Mouse (Mus musculus): ENCODE measurements around the gene Cebpzos. TPM values are rescaled to one million over a fixed set of nuclear protein-coding genes. Genes with fewer than 3 reads are reported as not detected.

Cebpzos gene
- total RNA-seq (2021) = 10 to 100 TPM; 27.7 to 33.4 TPM
- long read RNA-seq, transcript Cebpzos-201 (5 exons, 753 nt) = minor isoform, 14 of 60 reads
- long read RNA-seq, transcript Cebpzos-202 (5 exons, 602 nt) = major isoform, 28 of 60 reads
- long read RNA-seq, partial matches to known transcripts = 17 of 60 reads
- long read RNA-seq, other reads (novel, unspliced or antisense) = 1 of 60 reads

DNA sequence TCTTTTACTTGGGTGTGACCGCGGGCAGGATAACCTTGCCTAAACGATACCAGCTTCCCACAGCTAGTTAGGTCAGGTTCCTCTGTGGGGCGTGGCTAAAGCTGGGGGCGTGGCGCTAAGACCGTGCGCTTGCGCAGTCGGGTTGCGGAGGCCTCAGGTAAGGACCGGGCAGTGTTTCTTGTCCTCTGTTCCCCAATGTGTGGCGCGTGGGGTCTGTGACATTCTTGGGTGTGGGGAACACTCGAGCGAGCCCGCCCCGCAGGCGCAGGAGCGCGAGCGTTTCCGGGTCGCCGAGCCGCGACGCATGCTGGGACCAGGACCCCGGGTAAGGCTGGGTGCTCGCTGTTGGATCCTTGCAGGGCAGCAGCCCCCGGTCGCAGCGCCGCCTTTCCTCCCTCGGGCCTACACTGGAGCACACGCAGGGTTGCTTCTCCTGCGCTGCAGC lies at the start of gene Cebpzos:
Cebpzos (plus strand) TSS at position 132 of the 445 bp plus-strand sequence.
- DNase-seq (ENCODE audit: low spot score in 2 of 2) = peak; percentile 83 to 86

DNA sequence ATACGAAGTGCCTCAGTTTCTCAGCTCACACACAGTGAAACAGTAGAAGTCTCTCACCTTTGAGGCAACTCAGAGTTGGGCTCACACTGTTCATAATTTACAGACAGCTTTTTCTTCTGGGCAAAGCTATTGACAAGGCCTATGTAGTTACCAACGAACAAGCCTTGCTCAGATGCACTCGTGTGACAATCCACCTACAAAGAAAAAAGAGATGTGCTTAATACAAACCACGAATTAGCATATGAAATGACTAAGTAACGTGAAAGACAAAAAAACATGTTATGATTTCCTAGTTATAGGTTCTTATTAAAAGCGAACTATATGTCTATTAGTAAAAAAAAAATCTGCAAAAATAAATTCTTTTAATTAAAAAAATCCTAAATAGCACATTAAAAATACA lies 42.4 kb upstream of the Cebpzos start:
- DNase-seq (ENCODE audit: low spot score in 2 of 2) = no peak

DNA sequence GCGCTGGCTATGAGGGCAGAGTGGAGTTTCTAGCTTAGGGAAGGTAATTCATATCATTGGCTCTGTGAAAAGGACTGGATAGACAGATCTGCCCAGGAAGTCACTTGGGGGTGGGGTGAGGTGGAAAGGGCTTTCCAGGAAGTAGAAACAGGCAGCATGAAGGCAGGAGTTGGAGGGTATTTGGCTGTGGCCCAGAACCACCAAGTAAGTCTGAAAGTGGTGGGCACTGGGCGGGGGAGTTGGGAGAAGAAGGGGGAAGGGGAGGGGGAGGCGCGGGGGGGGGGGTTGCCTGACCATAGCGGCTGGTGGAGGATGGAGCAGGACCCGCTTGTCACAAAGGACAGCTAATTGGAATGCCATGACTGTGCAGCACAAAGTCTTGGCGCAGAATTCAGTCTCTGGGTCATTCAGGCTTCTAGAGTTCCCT lies 34.4 kb upstream of the Cebpzos start:
- no peak for DNase-seq (ENCODE audit: low spot score in 2 of 2)

DNA sequence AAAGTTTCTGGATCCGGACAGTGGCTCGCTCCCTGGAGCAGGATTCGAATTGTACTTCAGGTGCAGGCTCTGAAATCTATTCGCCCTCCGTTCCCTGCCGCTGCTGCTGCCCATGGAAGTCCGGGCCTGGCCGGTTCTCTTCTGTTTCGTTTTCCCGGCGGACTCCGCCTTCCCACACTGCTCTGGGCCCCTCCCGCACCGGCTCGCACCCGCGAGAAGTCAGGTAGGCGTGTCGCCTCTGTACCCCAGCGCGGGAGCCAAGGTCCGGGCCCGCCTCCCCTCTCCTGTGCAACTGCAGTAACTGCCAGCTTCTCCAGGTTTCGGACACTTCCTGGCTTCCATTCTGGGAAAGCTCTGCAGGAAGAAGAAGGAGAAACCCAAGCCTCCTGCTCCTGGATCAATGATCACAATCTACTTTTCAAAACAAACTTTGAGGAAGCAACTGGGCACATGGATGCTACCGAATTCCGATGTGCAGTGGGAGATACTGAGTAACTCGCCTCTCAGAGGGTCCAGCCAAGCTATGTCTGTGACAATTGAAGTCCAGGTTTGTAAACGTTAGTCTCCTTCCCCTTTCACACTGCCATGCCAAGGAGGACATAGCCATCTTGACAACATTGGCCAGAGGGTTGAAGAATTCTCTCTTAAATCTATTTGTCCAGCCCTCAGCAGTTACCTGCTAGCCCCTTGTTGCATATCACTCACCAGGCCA lies 33.7 kb upstream of the Cebpzos start, which contains the start of gene Eif2ak2:
Eif2ak2 (minus strand) TSS at position 173 of the 712 bp plus-strand sequence.
- DNase-seq (ENCODE audit: low spot score in 2 of 2) = peak; percentile 57 to 65

DNA sequence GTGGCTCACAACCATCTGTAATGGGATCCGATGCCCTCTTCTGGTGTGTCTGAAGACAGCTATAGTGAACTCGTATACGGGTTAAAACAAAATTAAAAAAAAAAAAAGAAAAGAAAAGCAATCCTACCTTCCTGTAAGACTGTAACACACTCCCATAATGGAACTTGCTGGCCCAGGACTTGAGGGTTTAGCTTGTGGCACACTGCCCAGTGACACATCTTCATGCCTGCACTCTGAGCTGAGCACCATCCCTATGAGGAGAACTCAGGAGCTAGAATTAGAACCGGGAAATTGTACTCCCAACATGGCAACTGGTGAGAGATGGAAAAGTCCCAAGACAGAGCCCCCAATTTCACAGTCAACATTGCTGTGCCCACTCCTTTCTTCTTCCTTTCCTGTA lies 33.0 kb upstream of the Cebpzos start:
- DNase-seq (ENCODE audit: low spot score in 2 of 2) = no peak

DNA sequence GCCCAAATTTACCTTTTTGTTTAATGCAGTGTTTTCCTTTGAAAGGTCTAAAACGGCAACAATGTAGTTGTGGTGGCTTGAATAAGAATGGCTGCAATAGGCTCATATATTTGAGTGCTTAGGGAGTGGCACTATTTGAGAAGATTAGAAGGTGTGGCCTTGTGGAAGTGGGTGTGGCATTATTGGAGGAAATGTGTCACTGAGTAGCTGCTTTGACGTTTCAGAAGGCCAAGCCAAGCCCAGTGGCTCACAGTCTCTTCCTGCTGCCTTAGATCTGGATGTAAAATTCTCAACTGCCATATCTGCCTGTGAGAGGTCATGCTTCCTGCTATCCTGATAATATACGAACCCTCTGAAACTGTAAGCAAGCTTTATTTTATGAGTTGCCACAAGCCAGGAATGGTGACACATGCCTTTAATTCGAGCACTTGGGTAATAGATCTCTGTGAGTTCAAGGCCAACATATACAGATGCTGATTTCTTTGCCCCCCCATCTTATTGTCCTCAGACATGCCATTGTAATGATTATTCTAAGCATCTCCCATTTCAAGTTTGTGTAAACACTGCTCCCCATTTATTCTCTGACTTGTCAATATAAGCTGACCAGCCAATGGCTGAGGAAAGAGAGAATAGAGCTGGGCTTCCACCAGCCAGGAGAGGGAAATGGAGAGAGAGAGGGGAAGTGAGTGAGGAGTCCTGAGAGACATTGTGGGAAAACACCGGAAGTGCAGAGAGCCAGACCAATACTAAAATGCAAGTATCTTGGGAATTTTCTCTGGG lies 30.8 kb upstream of the Cebpzos start:
- no peak for DNase-seq (ENCODE audit: low spot score in 2 of 2)

DNA sequence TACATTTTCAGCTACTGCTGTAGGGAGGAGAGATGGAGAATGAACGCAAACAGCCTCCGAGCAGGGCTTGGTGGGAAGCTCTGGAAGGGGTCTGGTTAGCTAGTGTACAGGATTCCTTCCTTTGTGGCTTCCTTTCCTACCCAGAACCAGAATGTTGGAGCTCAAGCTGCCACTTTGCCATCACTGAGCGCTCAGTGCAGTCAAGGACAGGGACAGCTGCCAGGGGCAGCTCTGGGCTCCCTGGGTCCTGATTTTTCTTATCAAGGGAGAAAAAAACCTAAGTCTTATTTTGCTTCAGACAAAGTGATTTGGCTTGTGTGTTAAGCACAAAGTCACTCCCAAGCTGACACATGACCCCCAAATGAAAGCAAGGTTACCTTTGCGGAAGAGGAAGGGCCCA lies 27.7 kb upstream of the Cebpzos start:
- DNase-seq (ENCODE audit: low spot score in 2 of 2) = no peak

DNA sequence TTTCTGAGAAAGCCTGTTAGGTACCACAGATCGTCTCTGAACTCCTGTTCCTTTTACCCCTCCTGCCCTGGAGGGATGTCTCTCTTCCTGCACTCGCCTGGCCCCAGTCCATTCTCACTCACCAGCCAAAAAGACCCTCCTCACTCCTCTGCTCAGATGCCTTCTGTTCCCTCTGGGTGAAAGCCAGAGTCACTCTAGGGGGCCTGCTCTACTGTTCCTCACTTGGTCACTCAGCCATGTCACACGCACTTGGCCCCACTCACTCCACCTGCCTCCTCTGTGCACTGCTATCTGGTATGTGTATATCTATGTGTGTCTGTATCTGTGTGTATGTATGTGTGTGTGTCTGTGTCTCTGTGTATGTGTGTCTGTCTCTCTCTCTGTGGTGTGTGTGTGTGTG lies 27.1 kb upstream of the Cebpzos start:
- DNase-seq (ENCODE audit: low spot score in 2 of 2) = no peak

DNA sequence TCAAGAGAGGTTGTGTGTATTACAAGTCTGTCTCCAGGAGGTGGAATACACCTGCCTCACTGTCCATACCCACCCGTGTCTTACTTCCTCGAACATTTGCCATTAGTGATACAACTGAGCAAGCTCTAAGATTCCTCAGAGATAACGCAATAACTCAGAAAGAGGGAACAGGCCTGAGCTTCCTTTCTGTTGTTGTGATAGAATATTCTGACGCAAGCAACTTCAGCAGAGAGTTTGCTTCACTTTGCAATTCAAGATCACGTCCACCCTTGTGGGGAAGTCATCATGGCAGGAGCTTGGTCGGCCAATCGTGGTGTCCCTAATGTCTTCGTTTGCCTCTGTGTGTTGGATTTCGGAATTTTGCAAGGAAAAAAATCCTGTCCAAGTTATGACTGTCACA lies 25.3 kb upstream of the Cebpzos start:
- no peak for DNase-seq (ENCODE audit: low spot score in 2 of 2)

DNA sequence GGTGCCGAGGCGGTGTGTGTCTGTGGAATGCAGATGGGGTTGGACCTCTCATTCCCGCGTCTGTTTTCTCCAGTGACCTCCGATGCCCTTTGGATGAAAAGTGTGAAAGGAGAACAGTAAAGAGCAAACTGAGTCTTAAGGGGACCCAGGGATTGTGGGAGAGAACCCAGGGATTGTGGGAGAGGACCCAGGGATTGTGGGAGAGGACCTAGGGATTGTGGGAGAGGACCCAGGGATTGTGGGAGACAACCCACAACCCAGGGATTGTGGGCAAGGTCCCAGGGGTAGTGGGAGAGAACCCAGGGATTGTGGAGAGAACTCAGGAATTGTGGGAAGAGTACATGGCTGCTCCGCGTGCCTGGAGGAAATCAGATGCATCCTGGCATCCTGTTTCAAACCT lies 21.3 kb upstream of the Cebpzos start:
- no peak for DNase-seq (ENCODE audit: low spot score in 2 of 2)

DNA sequence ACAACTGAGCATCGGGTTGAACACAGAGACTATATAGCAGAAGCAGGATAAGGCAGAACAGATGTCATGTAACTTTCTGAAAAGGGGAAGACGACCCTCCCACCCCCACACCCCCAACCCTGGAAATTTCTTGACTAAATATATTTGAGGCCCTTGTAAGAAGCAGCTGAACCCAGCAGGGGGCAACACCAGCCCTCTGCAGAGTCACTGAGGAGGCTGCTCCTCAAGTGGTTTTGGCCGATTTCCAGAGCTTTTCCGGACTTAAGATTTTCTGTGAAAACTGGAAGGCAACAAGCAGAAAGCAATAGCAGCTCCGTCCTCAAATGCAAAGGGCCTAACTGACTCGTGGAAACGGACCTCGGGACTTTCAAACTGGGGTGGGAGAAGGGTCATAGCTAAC lies 20.9 kb upstream of the Cebpzos start:
- DNase-seq (ENCODE audit: low spot score in 2 of 2) = peak; percentile 43 to 48

DNA sequence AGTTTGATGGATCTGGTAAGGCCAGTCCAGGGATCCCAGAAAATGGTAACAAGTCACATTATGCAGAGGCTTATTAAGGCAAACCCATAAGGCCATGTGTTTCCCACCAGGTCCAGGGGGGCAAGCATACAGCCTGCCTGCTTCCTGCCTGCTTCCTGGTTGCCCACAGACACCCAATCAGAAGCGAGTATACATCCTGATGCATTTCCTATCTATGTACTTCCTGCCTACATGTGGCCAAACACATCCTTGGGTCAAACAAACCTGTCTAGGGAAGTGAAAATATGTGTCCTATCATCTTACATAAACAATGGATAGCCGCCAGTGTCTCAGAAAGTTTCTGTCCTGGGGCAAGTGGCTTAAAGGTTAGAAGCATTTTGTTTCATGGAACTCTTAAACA lies 13.1 kb upstream of the Cebpzos start:
- no peak for DNase-seq (ENCODE audit: low spot score in 2 of 2)

DNA sequence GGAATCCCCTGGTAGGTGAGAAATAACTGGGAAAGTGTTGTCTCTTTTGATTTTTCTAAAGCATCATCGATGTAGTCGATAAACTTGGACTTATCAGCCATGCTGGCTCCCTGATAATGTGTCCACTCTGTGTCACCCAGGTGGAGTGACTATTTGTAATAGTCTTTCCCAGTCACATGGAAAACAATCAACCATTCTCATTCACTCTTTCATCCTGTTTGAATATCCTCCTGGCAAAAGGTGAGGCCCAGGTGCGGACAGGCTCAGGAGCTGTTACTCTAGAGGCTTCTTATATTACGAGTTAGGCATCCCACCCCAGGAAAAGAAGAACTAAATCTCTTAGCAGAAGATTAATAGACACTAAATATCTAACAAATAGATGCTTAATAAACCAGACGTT lies 9.4 kb upstream of the Cebpzos start, which contains the start of gene Sult6b1:
Sult6b1 (minus strand) TSS at position 101 of the 400 bp plus-strand sequence.
- DNase-seq (ENCODE audit: low spot score in 2 of 2) = no peak

DNA sequence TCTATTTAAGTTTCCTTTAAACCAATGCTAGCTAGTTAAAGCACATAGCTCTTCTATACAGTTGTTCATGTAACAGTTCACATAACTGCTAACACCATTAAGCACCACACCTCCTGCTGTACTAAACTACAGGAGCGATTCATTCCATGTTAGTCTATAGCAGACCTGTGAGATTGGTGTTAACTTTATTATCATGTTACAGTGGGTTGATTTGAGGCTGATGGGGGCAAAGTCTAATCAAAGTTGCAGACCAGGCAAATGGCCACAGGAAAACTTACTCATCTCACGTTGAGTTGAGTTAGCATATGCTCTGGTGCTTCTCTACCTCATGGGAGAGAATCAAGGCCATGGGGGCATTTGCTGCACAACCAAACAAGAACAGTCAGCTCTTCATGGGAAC lies 6.9 kb upstream of the Cebpzos start:
- DNase-seq (ENCODE audit: low spot score in 2 of 2) = no peak

DNA sequence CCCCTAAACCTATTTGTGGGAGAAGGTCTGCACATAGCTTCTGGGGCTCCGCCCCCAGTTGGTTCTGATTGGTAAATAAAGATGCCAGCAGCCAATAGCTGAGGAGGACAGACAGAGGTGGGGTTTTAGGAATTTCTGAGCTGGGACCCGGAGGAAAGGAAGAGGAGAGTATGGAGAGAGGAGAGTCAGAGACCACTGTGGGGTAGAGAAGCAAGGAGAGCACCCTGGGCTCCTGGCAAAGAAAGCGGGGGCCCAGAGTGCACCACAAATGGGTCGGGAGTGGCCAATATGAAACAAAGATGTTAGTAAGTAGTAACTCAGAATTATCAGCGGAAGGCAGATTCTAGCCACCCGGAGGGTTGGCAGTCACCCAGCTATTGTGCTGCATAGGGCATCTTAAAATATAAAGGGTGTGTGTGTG lies 3.4 kb upstream of the Cebpzos start:
- DNase-seq (ENCODE audit: low spot score in 2 of 2) = peak; percentile 40 to 44

DNA sequence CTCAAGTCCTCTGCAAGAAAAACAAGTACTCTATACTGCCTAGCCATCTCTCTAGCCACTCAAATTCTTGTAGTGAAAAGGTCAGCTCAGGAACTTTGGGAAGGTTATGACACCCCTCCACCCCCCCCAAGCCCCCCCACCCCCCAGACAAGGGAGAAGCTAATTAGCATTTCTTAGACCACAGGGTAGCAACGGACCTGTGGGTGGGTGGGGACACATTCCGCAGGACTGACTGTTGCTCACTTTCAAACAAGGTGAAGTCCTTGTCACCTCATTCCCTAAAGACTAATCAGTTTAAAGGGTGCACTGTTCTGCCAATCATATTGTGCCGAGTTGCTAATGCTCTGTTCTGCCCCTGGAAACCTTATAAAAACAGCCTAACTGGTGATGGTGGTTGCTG lies 2.4 kb upstream of the Cebpzos start:
- no peak for DNase-seq (ENCODE audit: low spot score in 2 of 2)

DNA sequence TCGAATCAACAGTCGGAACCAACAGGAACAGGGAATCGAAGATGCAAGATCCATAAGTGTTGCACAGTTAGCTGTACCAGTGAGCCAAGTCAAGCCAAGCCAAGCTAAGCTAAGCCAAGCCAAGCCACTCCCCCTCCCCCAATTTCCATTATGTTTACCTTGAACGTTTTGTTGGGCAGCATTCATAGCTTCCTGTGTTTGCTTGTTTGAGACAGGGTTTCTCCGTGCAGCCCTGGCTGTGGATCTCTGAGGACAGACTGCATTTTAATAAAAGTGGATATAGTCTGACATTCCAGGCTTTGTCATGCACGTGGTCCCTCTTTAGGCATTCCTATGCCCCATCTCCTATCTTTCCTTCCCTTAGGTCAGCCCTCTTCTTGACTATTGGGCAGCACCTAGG lies 528 bp upstream of the Cebpzos start:
- DNase-seq (ENCODE audit: low spot score in 2 of 2) = no peak

DNA sequence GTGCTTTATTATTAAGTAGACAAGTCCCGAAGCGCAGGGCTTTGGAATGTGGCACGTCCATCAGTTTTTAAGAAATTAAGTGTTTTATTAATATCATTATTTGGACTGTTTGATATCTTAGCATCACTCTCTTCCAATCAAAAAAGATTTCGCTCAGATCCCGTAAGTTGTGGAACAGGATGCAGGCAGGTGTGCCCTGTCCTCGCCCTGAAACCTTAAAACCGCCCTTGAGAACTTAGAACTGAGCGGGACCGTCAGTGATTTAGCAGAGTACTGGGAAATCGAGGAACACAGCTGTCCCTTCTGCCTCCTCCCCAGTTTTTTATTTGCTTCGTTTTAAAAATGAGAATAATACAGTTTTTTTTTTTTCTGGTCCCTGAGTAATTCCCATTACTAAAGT lies 599 bp downstream of the Cebpzos start:
- DNase-seq (ENCODE audit: low spot score in 2 of 2) = no peak

DNA sequence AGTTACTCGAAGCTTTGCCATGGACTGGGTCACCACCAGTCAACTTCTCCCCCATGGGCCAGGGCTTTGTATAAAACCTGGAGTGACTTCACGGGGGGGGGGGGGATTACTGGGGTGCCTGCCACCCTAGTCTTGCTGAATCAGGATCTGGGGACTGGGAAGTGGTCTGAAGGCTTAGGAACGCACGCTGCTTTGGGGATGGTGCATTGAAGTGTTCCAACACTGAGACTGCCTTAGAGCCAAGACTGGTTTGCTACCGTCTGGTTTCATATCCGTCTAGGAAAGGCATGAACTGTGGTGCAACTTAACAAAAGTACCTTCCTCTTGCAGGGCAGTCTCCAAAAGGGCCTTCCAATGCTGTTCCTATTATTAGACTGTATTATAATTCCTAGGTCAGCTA lies 1.4 kb downstream of the Cebpzos start:
- no peak for DNase-seq (ENCODE audit: low spot score in 2 of 2)

DNA sequence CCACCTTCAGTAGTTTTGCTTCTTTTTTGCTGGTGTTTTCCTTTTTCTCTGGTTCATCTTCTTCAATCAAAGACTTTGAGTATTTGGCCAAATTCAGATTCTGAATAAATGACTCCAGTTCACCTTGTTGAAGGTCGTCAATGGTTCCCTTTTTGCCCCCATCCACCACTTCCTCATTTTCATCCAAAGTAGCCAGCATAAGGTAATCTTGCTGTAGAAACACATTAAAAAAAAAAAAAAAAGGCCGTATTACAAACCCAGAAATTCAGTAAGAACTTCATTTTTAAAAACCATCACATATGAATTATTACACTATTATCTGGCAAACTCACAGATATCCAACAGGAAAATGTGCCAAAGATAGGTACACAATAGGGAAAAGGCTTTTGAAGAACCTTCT lies 19.6 kb downstream of the Cebpzos start:
- DNase-seq (ENCODE audit: low spot score in 2 of 2) = no peak

DNA sequence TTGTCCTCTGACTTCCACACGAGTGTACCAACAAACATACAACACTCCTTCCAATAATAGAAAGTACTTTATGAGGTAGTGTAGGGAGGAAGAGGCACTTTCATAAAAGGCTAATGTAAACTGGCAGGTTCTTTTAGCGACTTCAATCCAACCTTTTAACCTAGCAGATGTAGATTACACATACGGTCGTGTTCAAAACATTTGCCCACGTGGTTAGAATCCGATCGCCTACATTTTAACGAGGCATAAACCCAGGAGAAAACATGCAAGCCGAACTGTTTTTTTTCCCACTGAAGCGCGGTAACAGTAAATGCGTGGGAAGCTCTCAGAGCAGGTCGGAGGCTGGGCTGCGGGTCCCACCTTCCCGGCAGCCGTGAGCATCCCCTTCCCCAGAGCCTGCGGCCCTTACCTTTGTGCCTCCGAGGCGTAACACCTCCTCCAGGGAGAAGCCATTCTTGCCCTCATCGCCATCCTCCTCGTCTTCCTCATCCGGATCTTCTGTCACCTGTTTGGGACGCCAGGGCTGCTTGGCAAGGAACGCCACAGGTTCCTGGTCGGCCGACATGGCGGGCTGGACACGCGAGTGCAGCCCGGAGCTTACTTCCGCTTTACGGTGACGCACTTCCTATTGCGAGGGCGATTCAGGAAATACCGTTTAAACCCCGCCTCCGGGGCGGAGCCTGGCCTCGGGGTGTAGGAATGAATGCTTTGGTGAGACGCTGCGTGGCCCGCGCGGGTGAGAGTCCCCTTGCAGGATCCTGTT lies 20.3 kb downstream of the Cebpzos start, which contains the start of the genes Cebpz and Ndufaf7:
Cebpz (minus strand) TSS at position 601 of the 763 bp plus-strand sequence.
Ndufaf7 (plus strand) TSS at position 671 of the 763 bp plus-strand sequence.
- peak; percentile 95 to 97 for DNase-seq (ENCODE audit: low spot score in 2 of 2)

All from layer of hippocampus, postnatal 10 days (tissue).